Mouse (Mus musculus) lung, postnatal 4 days (tissue): ENCODE data around the gene Efcc1.
"Not testable (repeated sequence)": the region's sequence is repeated elsewhere in the genome, so short reads cannot be mapped to it uniquely, and the experiment has no call there.

Experiments
- DNase-seq, 2 experiments: peaks; one replicate each; pipeline ENCODE4 v3.0.0; 2021

The Efcc1 gene

DNA sequence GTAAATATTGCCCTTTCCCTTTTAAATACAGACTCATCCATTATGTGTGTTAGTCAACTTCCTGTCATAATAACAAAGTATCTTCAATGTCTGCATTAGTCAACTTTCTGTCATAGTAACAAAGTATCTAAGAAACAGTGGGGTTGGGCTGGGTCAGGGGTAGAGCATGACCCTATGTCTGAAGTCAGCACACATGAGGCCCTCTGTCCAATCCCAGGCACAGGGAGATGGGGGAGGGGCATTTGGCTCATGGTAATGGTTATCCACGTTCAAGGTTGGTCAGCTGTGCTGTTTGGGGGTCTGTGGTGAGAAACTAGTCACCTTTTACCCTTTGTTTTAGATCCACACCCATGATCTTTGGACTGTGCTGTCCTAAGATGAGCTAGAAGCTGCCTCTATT is 14.6 kb downstream of the Efcc1 start:
- peak in 1 of 2 experiments; percentile 21 for DNase-seq

- DNase-seq, result peak in 1 of 2 experiments; percentile 29
These were observed 15.4 kb downstream of the Efcc1 start for GRCm38 (mm10) chr6:87746059-87746458.

GRCm38 (mm10) chr6:87746849-87747248 is 16.2 kb downstream of the Efcc1 start:
- DNase-seq, result peak; percentile 59 to 88

DNA sequence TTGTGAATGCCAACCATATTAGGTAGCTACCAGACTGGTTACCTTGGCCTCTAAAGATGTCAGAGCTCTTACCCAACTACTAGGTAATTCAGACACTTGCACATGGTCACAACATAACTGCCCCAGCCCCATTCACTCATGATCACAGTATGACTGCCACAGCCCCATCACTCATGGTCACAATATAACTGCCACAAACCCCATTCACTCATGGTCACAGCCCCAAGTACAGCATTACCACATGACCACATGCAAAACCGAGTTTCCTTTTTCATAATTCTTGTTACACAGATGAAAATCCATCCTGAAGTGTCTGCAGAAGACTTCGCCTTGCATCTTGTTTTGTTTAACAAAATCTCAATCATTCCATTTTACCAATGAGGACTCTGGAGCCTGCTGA is 17.4 kb downstream of the Efcc1 start:
- peak in 1 of 2 experiments; percentile 3 for DNase-seq

GRCm38 (mm10) chr6:87748531-87748930 is 17.9 kb downstream of the Efcc1 start:
- DNase-seq, result peak in 1 of 2 experiments; percentile 22

DNA sequence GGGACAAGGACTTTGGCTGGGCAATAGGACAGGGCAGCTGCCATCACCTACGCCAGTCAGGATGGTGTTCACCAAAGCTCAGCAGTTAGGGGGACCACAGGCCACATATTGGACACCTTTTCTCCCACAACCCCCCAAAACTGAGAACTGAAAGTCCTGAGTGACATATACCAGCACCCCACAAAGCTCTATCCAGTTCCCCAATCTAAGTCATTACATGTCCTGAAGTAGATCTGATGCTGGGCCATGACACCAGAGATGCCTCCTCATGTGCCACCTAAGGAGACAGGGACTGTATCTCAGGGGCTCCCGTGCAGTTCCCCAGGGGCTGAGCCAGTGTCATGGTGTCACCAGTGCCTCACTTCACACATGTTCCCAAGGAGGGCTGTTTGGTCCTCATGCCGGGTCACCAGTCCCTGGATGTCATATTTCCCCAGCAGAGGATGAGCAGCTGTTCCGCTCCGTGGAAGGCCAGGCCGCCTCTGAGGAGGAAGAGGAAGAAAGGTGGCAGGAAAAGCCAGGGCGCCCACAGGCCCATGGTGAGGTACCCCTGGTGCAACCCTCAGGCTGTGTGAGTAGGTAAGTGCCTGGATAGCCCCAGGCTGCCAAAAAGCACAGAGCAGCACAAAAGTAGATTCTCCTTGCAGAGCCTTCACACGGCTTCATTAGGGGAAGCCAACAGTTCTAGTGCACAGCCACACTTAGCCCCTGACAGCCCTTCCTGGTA is 19.7 kb downstream of the Efcc1 start:
- DNase-seq, result peak in 1 of 2 experiments; percentile 17

DNA sequence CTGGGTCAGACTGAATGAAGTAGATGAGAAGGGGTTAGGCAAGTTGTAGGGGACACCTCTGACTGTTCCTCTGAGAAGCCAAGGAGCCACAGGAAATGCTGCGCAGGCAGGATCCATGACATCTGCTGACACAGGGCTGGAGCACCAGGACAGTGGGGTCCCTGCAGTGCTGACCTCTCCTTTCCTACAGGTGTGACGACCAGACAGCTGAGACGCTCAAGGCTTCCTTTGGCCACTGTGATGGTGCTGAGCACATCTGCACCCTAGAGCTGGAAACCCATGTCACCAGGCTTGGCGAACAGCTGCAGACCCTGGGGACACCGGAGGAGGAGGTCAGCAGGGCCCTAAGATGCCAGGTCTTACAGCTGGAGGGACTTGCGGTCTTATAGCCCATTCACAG is 20.9 kb downstream of the Efcc1 start:
- peak in 1 of 2 experiments; percentile 14 for DNase-seq

GRCm38 (mm10) chr6:87755196-87755595 is 24.5 kb downstream of the Efcc1 start:
- peak in 1 of 2 experiments; percentile 18 for DNase-seq

GRCm38 (mm10) chr6:87756896-87757295 is 26.2 kb downstream of the Efcc1 start:
- peak in 1 of 2 experiments; percentile 12 for DNase-seq

DNA sequence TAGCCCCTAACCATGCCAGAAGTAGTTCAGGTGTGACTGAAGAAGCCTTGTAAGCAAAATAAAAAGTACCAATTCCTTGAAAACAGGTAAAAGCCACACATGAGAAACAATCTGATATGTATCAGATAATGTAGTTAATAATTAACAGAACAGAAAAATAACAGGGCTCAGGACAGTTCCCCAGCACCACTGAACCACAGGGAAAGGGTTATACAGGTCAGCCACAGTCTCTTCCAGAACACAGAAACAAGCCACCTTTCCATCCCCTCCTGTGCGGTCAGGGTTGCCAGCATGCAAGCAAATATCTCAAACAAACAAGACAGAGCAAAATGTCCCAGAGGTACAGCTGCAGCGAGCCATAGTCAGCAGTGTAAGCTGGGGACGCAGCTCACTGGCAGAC is 28.7 kb downstream of the Efcc1 start:
- no peak for DNase-seq

GRCm38 (mm10) chr6:87759850-87760249 is 29.2 kb downstream of the Efcc1 start:
- DNase-seq, result no peak

GRCm38 (mm10) chr6:87762161-87762560 is 31.5 kb downstream of the Efcc1 start:
- DNase-seq, result no peak

- no peak for DNase-seq
These were observed 33.0 kb downstream of the Efcc1 start for GRCm38 (mm10) chr6:87763376-87764280.

- not testable (repeated sequence) for DNase-seq
These were observed 33.6 kb downstream of the Efcc1 start for GRCm38 (mm10) chr6:87764296-87764695.

GRCm38 (mm10) chr6:87770626-87771025 is 40.0 kb downstream of the Efcc1 start:
- DNase-seq, result no peak

GRCm38 (mm10) chr6:87774466-87774865 is 43.8 kb downstream of the Efcc1 start:
- DNase-seq, result no peak

DNA sequence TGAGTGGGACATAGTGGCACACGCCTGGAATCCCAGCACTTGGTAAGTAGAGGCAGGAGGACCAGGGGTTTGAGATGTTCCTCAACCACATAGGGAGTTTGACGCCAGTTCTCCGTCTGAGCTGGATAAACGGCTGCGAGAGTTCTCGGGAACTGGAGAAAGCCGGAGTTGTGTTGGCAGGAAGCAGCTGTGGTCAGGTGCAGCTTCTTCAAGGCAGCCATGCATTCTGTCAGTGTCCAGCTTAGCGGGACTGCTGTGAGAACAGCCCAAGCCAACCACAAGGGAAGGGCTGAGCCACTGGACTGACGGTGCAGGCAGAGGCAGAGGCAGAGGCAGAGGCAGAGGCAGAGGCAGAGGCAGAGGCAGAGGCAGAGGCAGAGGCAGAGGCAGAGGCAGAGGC is 44.2 kb downstream of the Efcc1 start:
- no peak for DNase-seq

DNA sequence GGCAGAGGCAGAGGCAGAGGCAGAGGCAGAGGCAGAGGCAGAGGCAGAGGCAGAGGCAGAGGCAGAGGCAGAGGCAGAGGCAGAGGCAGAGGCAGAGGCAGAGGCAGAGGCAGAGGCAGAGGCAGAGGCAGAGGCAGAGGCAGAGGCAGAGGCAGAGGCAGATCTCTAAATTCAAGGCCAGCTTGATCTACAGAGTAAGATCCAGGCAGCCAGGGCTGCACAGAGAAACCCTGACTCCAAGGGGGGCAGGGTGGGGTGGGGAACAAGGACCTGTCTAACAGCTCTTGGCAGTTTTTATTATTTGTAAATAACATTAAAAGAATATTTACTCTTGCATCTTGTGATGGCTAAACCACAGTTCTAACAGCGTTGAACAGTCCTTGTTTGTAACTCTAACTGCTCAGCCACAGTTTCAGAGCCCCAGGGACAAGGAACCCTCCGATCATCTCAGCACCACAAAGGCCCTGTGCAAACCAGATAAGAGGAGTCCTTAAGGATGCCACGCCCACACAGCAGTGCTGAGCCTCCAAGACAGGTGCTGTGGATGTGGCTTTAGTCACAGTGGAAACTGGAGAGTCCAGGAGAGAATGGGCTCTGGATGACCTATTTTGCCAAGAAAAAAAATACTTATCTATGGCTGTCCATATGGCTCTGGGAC is 45.0 kb downstream of the Efcc1 start:
- no peak for DNase-seq

- DNase-seq, result no peak
These were observed 46.0 kb downstream of the Efcc1 start for GRCm38 (mm10) chr6:87776663-87777062.

DNA sequence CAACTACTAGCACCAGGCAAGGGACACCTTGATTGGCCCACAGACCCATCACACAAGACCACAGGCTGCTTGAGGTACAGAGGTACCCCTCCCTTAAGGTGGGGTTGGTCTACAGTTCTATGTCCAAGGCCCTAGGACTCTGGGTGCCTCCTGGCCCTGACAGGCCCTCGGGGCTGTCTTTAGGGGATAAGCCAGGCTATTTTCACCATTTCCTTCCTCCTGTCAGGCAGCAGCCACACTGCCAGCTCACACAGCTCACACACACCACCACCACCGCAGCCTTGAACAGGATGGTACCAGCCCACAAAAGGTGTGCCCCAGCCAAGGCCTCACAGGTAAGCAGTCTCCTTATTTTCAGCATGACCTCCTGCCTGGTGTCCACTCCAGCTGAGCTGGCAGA is 47.2 kb downstream of the Efcc1 start, which contains the start of gene Gp9:
Gene Gp9, plus strand, starts transcription at position 231 of the 400 bp plus-strand sequence.
- no peak for DNase-seq

DNA sequence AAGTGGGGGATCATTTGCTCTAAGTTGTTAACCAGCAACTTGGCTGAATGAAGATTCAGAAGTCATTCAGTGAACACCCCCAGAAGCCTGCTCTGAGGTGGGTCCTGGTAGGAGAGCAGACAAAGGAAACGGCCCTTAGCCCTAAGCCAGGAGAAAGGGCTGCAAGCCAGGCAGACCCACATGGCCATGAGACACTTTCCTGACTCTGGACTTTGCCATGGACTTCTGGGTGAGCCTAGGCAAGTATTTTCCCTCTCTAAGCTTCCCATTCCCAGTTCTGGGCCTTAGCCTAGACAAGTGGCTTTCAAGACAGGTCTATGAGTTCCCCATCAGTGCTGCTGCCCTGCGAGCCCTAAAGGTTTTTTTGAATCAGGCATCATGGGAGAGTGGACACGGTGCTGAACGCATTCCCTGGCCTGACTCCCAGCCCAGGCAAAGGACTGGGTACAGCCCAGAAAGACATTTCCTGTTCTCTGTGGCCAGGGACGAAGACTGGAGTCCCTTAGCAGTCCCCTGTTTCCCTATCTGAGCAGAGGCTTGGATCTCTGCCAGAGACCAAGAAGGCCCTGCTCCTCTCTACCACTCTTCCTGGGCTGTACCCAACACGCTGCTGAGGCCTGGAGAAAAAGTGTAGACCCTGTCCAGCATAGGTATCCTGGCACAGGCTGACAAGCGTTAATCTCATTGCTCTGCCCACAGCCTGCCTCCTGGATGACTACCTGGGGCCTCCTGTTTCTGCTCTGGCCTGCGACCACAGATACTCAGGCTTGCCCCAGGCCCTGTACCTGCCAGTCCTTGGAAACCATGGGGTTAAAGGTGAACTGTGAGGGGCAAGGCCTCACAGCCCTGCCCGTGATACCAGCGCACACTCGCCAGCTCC is 47.9 kb downstream of the Efcc1 start:
- peak in 1 of 2 experiments; percentile 51 for DNase-seq
